Mouse (Mus musculus): ENCODE results near the gene Ccdc38. TPM values are rescaled to one million over a fixed set of nuclear protein-coding genes. Genes with fewer than 3 reads are reported as not detected.
A peak's percentile ranks its signal among the peaks of the same experiment; 100 is the strongest.
"Not testable (repeated sequence)": the region's sequence is repeated elsewhere in the genome, so short reads cannot be mapped to it uniquely, and the experiment has no call there.

Gene Ccdc38
- polyA plus RNA-seq, 1 experiment from 2014 or later = 0.31 TPM

DNA sequence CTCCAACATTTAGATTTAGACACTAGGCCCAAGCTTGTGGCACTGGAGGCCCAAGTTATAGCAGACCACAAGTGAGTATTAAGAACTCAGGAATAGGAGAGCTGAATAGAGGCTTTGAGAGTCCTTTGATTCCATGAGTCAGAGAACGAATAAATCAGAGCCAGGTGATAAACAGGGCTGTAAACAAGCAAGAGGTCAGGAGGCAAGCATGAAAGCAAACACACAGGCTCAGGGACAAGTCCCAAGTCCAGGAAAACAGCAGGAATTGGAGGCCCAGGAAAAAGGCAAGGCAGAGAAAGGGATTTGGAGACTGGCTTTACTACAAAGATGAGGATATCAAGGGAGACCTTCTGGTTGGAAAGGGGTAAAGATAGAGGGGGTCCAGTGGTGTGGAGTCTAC lies 15.1 kb upstream of the Ccdc38 start:
- peaks cover 5% of the 10 kb centered on the region for H3K9me3 ChIP-seq (replicated peaks)
- H3K4me1 ChIP-seq = no peaks in the 10 kb centered on the region
- no peak overlapping the region for H3K27ac ChIP-seq (replicated peaks)
- H3K36me3 ChIP-seq = no peaks in the 10 kb centered on the region
- no peak overlapping the region for H3K4me3 ChIP-seq
- H3K27me3 ChIP-seq (ENCODE audit: low read depth, poor library complexity, severe bottlenecking) = no peaks in the 10 kb centered on the region
- DNase-seq (ENCODE audit: low spot score) = no peak
- 84% methylated on average over 1 of the region's 1 CpGs for WGBS

- 92% methylated on average over 2 of the region's 2 CpGs for WGBS
- no peaks in the 10 kb centered on the region for H3K36me3 ChIP-seq
- H3K4me3 ChIP-seq = no peak overlapping the region
- peaks cover 40% of the 10 kb centered on the region for H3K4me1 ChIP-seq
- no peaks in the 10 kb centered on the region for H3K9me3 ChIP-seq (replicated peaks)
- peaks cover 64% of the 10 kb centered on the region for H3K27me3 ChIP-seq (ENCODE audit: low read depth, poor library complexity, severe bottlenecking)
- H3K27ac ChIP-seq (replicated peaks) = no peak overlapping the region
- no peak for DNase-seq (ENCODE audit: low spot score)
Measured at GRCm38 (mm10) chr10:93538287-93538686, 2.1 kb upstream of the Ccdc38 start.

GRCm38 (mm10) chr10:93538818-93539217 lies 1.6 kb upstream of the Ccdc38 start:
- no peaks in the 10 kb centered on the region for H3K36me3 ChIP-seq
- DNase-seq (ENCODE audit: low spot score) = no peak
- peaks cover 42% of the 10 kb centered on the region for H3K4me1 ChIP-seq
- peaks cover 59% of the 10 kb centered on the region for H3K27me3 ChIP-seq (ENCODE audit: low read depth, poor library complexity, severe bottlenecking)
- no peak overlapping the region for H3K27ac ChIP-seq (replicated peaks)
- WGBS = 61% methylated on average over 6 of the region's 6 CpGs
- H3K4me3 ChIP-seq = no peak overlapping the region
- no peaks in the 10 kb centered on the region for H3K9me3 ChIP-seq (replicated peaks)

GRCm38 (mm10) chr10:93539775-93540430 lies 529 bp upstream of the Ccdc38 start, which contains the start of gene Amdhd1:
TSS of gene Amdhd1 (minus strand) at chr10:93540033.
- 4% methylated on average over 35 of the region's 35 CpGs for WGBS
- no peaks in the 10 kb centered on the region for H3K9me3 ChIP-seq (replicated peaks)
- H3K4me1 ChIP-seq = peaks cover 35% of the 10 kb centered on the region
- H3K36me3 ChIP-seq = no peaks in the 10 kb centered on the region
- peak within 1 kb of the TSS; percentile 74 for H3K27ac ChIP-seq (replicated peaks)
- DNase-seq (ENCODE audit: low spot score) = peak; percentile 89
- H3K27me3 ChIP-seq (ENCODE audit: low read depth, poor library complexity, severe bottlenecking) = peaks cover 48% of the 10 kb centered on the region
- H3K4me3 ChIP-seq = peak within 1 kb of the TSS; percentile 53

DNA sequence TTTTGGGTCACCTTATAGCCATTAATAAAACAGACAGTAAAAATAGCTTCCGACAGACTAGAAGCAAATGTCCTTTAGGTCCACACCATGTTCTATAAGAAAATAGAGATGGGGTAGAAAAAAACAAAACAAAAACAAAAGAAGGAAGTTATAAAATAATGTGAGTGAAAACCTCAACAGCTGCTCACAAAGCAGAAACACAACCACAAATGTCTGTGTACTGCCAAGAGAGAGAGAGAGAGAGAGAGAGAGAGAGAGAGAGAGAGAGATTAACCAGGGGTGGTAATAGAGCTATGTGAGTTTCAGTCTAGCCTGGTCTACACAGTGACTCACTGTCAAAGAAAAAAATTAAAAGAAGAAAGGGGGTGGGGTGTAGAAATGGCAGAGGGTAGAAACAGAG lies 1.2 kb downstream of the Ccdc38 start:
- Histone ChIP-seq H3K4me1 (peaks cover 43% of the 10 kb centered on the region), H3K27me3 (ENCODE audit: low read depth, poor library complexity, severe bottlenecking) (peaks cover 35% of the 10 kb centered on the region), H3K36me3 (no peaks in the 10 kb centered on the region), H3K4me3 (no peak overlapping the region), H3K9me3 (replicated peaks) (no peaks in the 10 kb centered on the region), H3K27ac (replicated peaks) (no peak overlapping the region)
- DNase-seq (ENCODE audit: low spot score) = no peak
- 94% methylated on average over 1 of the region's 1 CpGs for WGBS

DNA sequence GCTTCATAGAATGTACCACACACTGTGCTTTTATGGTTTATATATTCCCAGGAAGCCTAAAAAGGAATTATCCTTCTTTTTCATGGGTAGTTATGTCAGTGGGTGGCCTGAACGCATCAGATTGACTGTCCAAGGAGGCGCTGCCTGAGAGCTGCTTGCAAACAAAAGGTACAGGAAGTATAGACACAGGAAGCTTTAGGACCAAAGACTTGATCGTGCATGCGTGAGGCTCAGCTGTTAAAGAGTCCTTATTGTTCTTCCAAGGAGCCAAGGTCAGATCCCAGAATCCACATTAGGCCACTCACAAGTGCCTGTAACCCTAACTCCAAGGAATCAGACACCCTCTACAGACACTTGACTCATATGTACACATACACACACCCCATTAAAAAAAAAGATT lies 1.9 kb downstream of the Ccdc38 start:
- H3K9me3 ChIP-seq (replicated peaks) = no peaks in the 10 kb centered on the region
- no peaks in the 10 kb centered on the region for H3K36me3 ChIP-seq
- H3K4me1 ChIP-seq = peaks cover 43% of the 10 kb centered on the region
- no peak overlapping the region for H3K27ac ChIP-seq (replicated peaks)
- 55% methylated on average over 4 of the region's 4 CpGs for WGBS
- H3K4me3 ChIP-seq = no peak overlapping the region
- DNase-seq (ENCODE audit: low spot score) = no peak
- peaks cover 29% of the 10 kb centered on the region for H3K27me3 ChIP-seq (ENCODE audit: low read depth, poor library complexity, severe bottlenecking)

- Histone ChIP-seq H3K36me3 (no peaks in the 10 kb centered on the region), H3K9me3 (replicated peaks) (no peaks in the 10 kb centered on the region), H3K4me3 (no peak overlapping the region), H3K27me3 (ENCODE audit: low read depth, poor library complexity, severe bottlenecking) (peaks cover 25% of the 10 kb centered on the region), H3K4me1 (peaks cover 43% of the 10 kb centered on the region), H3K27ac (replicated peaks) (no peak overlapping the region)
- DNase-seq (ENCODE audit: low spot score) = no peak
- WGBS = 53% methylated on average over 6 of the region's 6 CpGs
Measured at GRCm38 (mm10) chr10:93543176-93543575, 2.7 kb downstream of the Ccdc38 start.

- Histone ChIP-seq H3K4me3 (no peak overlapping the region), H3K9me3 (replicated peaks) (no peaks in the 10 kb centered on the region), H3K27me3 (ENCODE audit: low read depth, poor library complexity, severe bottlenecking) (peaks cover 20% of the 10 kb centered on the region), H3K27ac (replicated peaks) (no peak overlapping the region), H3K36me3 (no peaks in the 10 kb centered on the region), H3K4me1 (peaks cover 43% of the 10 kb centered on the region)
- 81% methylated on average over 5 of the region's 5 CpGs for WGBS
- DNase-seq (ENCODE audit: low spot score) = no peak
Measured at GRCm38 (mm10) chr10:93544172-93544571, 3.7 kb downstream of the Ccdc38 start.

GRCm38 (mm10) chr10:93547741-93548270 lies 7.4 kb downstream of the Ccdc38 start:
- H3K36me3 ChIP-seq = no peaks in the 10 kb centered on the region
- WGBS = 87% methylated on average over 4 of the region's 4 CpGs
- H3K4me1 ChIP-seq = peaks cover 13% of the 10 kb centered on the region
- no peak overlapping the region for H3K4me3 ChIP-seq
- peaks cover 8% of the 10 kb centered on the region; the same call in 1 of the 2 replicates for H3K27me3 ChIP-seq (ENCODE audit: low read depth, poor library complexity, severe bottlenecking)
- H3K27ac ChIP-seq (replicated peaks) = 0 out of 2 replicates have a peak overlapping the region, but pooled peaks have one; percentile 46
- H3K9me3 ChIP-seq (replicated peaks) = no peaks in the 10 kb centered on the region
- DNase-seq (ENCODE audit: low spot score) = no peak

DNA sequence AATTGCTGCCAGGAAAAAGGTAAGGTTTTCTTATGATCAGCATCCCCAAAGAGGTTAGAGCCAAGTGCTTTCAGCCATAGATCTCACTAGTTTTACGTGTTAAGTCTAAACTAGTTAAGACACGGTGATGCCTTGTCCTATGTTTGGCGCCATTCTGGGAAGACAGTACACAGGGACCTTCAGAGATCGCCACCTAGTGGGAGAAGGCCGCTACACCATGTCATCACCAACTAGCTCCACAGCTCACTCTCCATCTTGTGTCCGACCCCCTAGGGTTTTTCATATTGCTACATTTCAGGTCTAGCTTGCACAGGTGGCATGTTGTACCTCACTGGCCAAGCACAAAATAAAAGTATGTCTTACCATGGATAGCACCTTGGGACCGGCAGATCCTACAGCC lies 8.6 kb downstream of the Ccdc38 start:
- Histone ChIP-seq H3K9me3 (replicated peaks) (no peaks in the 10 kb centered on the region), H3K36me3 (no peaks in the 10 kb centered on the region), H3K27ac (replicated peaks) (peak overlapping the region; percentile 46; the same call in 1 of the 2 replicates), H3K4me1 (peaks cover 8% of the 10 kb centered on the region), H3K4me3 (no peak overlapping the region), H3K27me3 (ENCODE audit: low read depth, poor library complexity, severe bottlenecking) (peaks cover 8% of the 10 kb centered on the region; the same call in 1 of the 2 replicates)
- DNase-seq (ENCODE audit: low spot score) = peak; percentile 80
- 16% methylated on average over 7 of the region's 7 CpGs for WGBS

DNA sequence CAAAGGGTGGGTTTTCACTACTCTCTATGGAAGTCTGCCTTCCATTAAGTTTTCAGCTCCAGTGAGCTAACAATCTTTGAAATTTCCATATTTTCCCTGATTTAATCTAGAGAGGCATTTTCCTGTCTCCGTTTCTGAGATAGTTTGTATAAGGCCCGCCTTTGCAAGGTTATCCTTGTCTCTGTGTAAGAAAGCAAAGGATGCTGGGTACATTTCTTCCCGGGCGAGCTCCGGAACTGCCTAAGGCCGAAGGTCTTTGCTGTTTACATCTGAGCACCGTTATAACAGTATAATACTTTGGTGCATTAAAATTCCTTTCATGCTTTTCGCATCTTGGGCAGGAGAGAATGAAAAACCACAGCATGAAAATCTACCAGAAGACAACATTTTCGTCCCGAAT lies 9.4 kb downstream of the Ccdc38 start:
- Histone ChIP-seq H3K4me3 (no peak overlapping the region), H3K4me1 (peaks cover 8% of the 10 kb centered on the region), H3K27ac (replicated peaks) (no peak overlapping the region), H3K9me3 (replicated peaks) (no peaks in the 10 kb centered on the region), H3K27me3 (ENCODE audit: low read depth, poor library complexity, severe bottlenecking) (peaks cover 8% of the 10 kb centered on the region; the same call in 1 of the 2 replicates), H3K36me3 (no peaks in the 10 kb centered on the region)
- 92% methylated on average over 10 of the region's 10 CpGs for WGBS
- no peak for DNase-seq (ENCODE audit: low spot score)

- Histone ChIP-seq H3K4me3 (no peak overlapping the region), H3K4me1 (no peaks in the 10 kb centered on the region), H3K27me3 (ENCODE audit: low read depth, poor library complexity, severe bottlenecking) (peaks cover 8% of the 10 kb centered on the region; the same call in 1 of the 2 replicates), H3K36me3 (no peaks in the 10 kb centered on the region), H3K9me3 (replicated peaks) (no peaks in the 10 kb centered on the region), H3K27ac (replicated peaks) (no peak overlapping the region)
- WGBS = 91% methylated on average over 8 of the region's 8 CpGs
- no peak for DNase-seq (ENCODE audit: low spot score)
Measured at GRCm38 (mm10) chr10:93552596-93552995, 12.2 kb downstream of the Ccdc38 start.

- H3K27ac ChIP-seq (replicated peaks); DNase-seq (ENCODE audit: low spot score); H3K36me3 ChIP-seq; H3K4me3 ChIP-seq; H3K27me3 ChIP-seq (ENCODE audit: low read depth, poor library complexity, severe bottlenecking); H3K9me3 ChIP-seq (replicated peaks); H3K4me1 ChIP-seq: not testable (repeated sequence)
- 80% methylated on average over 2 of the region's 2 CpGs for WGBS
Measured at GRCm38 (mm10) chr10:93557971-93558370, 17.5 kb downstream of the Ccdc38 start.

Data from midbrain, embryonic 10.5 days (tissue).